Mouse (Mus musculus) heart, postnatal 36 days (tissue): Measurements from ENCODE around the gene Gm45799. TPM values are rescaled to one million over a fixed set of nuclear protein-coding genes. Genes with fewer than 3 reads are reported as not detected.

Experiments
- total RNA-seq, 2 experiments: library from RNA; stranded (reverse); gene quantifications; 2 replicates each; pipeline ENCODE4 v1.2.3; 2021

The Gm45799 gene
- total RNA-seq, 2 experiments from 2014 or later: 1.00 to 6.3 TPM

Other genes with a start within 250 kb of the Gm45799 start
- 10 to 100 TPM; 18.1 to 19.0 TPM for gene Fam160a2, start 240.5 kb upstream of the Gm45799 start, total RNA-seq
- gene Cnga4, start 236.0 kb upstream of the Gm45799 start, total RNA-seq: not detected
- not detected for gene Cckbr, start 214.8 kb upstream of the Gm45799 start, total RNA-seq
- 10 to 100 TPM; 19.9 to 22.4 TPM for gene Cavin3, start 158.3 kb upstream of the Gm45799 start, total RNA-seq
- 100 to 1,000 TPM; 156 to 163 TPM for gene Smpd1, start 86.2 kb upstream of the Gm45799 start, total RNA-seq
- 100 to 1,000 TPM; 116 TPM for gene Apbb1, start 58.9 kb upstream of the Gm45799 start, total RNA-seq
- gene Hpx, start 40.4 kb upstream of the Gm45799 start, total RNA-seq: not detected
- gene Trim3, start 7.0 kb upstream of the Gm45799 start, total RNA-seq: 10 to 100 TPM; 22.9 to 23.0 TPM
- 10 to 100 TPM; 84.2 to 85.0 TPM for gene Timm10b, start 496 bp upstream of the Gm45799 start, total RNA-seq
- 10 to 100 TPM; 13.4 TPM for gene Arfip2, start 136 bp upstream of the Gm45799 start, total RNA-seq
- under 1 TPM; 0.62 to 0.72 TPM for gene Dnhd1, start 10.3 kb downstream of the Gm45799 start, total RNA-seq
- 10 to 100 TPM; 95.1 to 98.9 TPM for gene Ilk, start 96.0 kb downstream of the Gm45799 start, total RNA-seq
- 10 to 100 TPM; 10.1 to 11.2 TPM for gene Rrp8, start 96.8 kb downstream of the Gm45799 start, total RNA-seq
- 100 to 1,000 TPM in 1 of 2 experiments, 10 to 100 TPM in 1; 97.5 to 100 TPM for gene Taf10, start 103.8 kb downstream of the Gm45799 start, total RNA-seq
- 10 to 100 TPM; 44.7 to 47.5 TPM for gene Tpp1, start 111.7 kb downstream of the Gm45799 start, total RNA-seq
- 1 to 10 TPM; 8.6 to 9.8 TPM for gene Dchs1, start 147.1 kb downstream of the Gm45799 start, total RNA-seq
- 100 to 1,000 TPM; 115 to 117 TPM for gene Mrpl17, start 170.5 kb downstream of the Gm45799 start, total RNA-seq